Mouse (Mus musculus) kidney, adult 2 months (tissue): ENCODE results near the gene Acvrl1.

Source experiments
- CTCF ChIP-seq: fragments of 200-500 bp; conservative IDR thresholded peaks from 2 replicates; pipeline ENCODE4 v1.5.1; 2011; ENCODE audit warnings: low read depth, mild to moderate bottlenecking, control low read depth, low read length, moderate library complexity, mixed read lengths; ENCODE audit not compliant: insufficient read depth, insufficient read length
- POLR2A ChIP-seq: fragments of 200-500 bp; IDR thresholded peaks from one replicate; pipeline ENCODE4 v1.6.1; 2011; ENCODE audit warnings: low read depth, low read length, control low read depth

DNA sequence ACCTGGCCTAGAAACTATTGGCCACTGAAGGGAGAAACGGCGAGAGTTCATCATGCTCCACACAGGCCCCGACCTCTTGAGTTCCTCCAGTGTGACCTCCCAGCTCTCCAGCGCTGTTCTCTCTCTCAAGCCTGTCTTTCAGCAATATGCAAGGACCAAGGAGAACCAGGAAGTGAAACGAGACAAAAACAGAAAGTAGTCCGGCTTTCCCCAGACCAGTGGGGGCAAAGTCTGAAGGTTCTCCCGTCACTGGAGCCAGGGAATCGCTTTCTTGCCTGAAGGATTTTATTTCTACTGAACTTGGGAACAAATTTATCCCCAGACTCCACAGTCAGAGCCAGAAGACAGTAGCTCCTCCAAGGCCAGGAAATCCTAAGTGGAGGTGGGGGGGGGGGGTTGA is 16.5 kb downstream of the Acvrl1 start:
- TF ChIP-seq POLR2A, result no peak
- TF ChIP-seq CTCF, result no peak
